Mouse (Mus musculus): ENCODE measurements around the gene Morn2.

Morn2 gene

GRCm38 (mm10) chr17:80324521-80324920 is 34.5 kb downstream of the Morn2 start:
- no peak for DNase-seq

GRCm38 (mm10) chr17:80325456-80325855 is 35.5 kb downstream of the Morn2 start:
- no peak for DNase-seq

GRCm38 (mm10) chr17:80326431-80326830 is 36.4 kb downstream of the Morn2 start:
- no peak for DNase-seq

- no peak for DNase-seq
These were observed 42.4 kb downstream of the Morn2 start for GRCm38 (mm10) chr17:80332386-80332785.

- DNase-seq, result no peak
These were observed 55.3 kb downstream of the Morn2 start for GRCm38 (mm10) chr17:80345277-80345676.

- DNase-seq, result no peak
These were observed 56.7 kb downstream of the Morn2 start for GRCm38 (mm10) chr17:80346591-80347125.
